Mouse (Mus musculus): ENCODE measurements around the gene Scd2.
A peak's percentile ranks its signal among the peaks of the same experiment; 100 is the strongest.
"Not testable (repeated sequence)": the region's sequence is repeated elsewhere in the genome, so short reads cannot be mapped to it uniquely, and the experiment has no call there.

Gene Scd2

DNA sequence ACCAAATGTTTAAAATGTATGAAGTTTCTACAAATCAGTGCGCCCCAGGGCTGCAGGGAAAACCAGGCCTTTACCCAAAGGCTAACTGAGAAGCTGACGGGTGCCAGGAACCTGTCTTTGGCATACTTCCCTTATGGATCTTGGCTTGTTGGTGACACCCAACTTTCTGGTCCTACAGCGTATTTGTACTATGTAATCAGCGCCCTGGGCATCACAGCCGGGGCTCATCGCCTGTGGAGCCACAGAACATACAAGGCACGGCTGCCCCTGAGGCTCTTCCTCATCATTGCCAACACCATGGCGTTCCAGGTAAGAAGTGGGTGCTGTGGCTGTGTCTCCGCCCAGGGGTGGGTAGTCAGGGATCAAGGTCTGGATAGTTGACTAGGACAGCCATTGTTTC, 4.4 kb downstream of the Scd2 start:
- no peak for DNase-seq

DNA sequence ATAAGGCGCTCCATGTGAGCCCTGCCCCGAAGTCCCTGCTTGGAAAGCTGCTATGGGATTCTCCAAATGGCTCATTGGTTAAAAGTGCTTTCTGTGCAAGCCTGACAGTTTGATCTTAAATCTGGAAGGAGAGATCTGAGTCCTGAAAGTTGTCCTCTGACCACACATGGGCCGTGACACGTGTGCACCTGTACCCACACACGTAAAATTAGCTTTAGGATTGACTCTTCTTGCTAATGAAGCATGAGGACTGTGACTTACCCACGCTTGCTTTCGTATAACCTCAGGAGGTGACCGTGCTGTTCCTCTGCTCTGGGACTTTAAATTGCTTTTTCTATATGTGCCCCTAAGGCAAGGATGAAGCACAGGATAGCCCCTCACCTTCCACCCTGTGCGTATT, 5.6 kb downstream of the Scd2 start:
- DNase-seq = no peak

DNA sequence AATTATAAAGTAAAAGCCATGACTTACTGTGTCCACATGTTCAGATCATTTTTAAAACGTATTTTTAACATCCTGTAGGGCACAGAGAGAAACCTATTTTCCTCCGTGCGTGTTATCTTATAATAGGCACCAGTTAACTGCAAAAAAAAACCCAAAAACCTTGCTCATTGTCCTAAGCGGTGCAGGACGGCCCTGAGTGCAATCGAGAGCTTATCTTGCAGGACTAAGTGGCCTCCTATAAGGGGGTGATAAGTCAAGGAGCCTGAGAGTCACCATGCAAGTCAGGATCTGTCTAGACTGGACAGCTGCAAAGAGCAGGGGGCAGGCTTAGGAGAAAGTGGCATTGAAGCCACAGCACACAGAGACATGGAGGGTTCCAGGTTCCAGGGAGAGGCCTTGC, 6.4 kb downstream of the Scd2 start:
- DNase-seq = no peak

DNA sequence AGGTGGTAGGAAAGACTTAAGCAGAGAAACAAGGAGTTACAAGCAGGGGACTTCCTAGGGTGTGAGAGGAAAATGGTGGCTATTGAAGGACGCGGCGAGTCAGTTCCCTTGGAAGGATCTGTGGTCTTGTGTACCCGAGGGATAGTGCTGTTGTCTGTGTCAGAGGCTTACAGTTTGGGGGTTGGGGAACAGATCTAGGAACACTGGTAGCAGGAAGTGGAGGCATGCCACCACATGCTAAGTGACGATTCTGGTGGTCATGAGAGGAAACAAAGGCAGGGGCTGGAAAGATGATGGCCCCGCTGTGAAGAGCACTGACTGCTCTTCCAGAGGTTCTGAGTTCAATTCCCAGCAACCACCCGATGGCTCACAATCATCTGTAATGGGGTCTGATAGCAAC, 7.0 kb downstream of the Scd2 start:
- no peak for DNase-seq

DNA sequence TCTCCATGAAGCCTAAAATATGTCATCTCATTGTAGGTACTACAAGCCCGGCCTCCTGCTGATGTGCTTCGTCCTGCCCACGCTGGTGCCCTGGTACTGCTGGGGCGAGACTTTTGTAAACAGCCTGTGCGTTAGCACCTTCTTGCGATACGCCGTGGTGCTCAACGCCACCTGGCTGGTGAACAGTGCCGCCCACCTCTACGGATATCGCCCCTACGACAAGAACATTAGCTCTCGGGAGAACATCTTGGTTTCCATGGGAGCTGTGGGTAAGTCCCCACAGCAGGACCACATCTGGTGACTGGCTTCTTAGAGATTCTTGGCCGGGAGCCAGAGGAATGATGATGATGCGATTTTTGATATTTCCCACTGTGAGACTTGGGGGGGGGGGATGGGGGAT, 7.7 kb downstream of the Scd2 start:
- DNase-seq = no peak

DNA sequence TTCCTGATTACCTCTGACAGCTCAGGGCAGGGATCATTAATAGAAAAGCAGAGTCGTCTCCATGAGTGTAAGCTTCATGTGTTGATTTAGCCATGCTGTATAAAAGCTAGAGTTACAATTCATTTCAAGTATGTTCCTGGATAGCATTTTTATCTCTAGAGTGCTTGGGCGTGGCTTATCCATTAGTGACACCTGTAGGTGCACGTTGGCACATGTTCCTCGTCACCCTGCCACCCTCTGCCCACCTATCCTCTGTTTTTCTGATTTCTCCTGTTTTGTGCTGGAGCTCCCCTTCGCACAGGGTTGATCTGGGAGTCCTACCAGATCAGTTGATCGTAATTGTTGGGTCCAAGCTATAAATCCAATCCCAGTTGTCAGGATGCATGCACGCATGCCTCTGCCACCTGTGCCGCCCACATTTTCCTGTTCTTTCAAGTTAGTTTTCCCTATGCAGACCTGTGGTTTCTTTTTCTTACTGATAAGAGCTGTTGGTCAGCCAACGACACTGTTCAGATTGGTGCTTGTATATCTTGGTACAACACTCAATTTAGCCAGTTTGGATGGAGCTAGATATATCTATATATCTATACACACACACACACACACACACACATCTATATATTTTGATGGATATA, 8.3 kb downstream of the Scd2 start:
- no peak for DNase-seq

DNA sequence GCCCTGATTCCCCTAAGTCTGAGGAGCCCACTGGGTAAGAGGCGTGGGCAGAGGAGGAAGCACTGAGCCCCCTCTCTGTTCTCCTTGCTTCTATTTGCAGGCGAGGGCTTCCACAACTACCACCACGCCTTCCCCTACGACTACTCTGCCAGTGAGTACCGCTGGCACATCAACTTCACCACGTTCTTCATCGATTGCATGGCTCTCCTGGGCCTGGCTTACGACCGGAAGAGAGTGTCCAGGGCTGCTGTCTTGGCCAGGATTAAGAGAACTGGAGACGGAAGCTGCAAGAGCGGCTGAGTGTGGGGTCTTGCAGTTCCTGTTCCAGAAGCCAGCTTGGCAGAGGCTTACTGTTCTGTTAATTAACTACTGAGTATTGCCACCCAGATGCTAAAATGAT, 9.4 kb downstream of the Scd2 start:
- DNase-seq = no peak

DNA sequence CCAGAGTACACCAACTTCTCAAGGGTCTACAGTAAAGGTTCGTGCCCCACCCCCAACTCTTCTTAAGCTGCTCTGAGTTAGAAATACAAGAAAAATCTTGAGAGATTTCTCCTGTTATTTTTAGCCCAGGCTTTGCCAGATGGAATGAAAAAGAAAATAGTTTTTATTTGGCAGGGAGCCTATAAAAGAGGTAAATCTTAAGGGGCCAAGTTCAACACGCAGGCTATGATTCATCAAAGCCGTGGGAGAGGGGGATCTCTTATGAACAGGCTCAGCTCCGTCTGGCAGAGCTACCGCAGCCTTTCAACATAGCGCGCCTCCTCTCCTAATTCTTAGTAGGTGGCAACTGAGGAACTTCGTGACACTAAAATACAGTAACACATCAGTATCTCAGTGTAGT, 10.0 kb downstream of the Scd2 start:
- no peak for DNase-seq

DNA sequence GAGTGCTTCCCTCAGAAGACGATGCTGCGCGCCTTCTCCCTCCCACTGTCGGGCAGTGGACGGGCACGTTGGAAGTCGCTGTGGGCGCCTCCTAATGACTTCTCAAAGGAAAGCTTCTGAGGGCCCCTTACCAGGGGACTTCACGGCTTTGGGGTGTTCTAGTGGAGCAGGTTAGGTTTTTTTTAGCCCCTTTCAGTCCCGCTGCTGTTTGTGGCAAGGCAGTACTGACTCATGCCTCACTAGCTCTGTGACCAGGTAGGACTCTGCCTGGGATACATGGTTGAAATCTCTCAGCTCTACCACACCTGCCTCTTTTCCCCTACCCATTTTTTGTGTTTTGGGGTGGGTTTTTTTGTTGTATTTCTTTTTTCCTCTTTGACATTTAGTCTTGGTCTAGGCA, 10.9 kb downstream of the Scd2 start:
- DNase-seq = no peak

DNA sequence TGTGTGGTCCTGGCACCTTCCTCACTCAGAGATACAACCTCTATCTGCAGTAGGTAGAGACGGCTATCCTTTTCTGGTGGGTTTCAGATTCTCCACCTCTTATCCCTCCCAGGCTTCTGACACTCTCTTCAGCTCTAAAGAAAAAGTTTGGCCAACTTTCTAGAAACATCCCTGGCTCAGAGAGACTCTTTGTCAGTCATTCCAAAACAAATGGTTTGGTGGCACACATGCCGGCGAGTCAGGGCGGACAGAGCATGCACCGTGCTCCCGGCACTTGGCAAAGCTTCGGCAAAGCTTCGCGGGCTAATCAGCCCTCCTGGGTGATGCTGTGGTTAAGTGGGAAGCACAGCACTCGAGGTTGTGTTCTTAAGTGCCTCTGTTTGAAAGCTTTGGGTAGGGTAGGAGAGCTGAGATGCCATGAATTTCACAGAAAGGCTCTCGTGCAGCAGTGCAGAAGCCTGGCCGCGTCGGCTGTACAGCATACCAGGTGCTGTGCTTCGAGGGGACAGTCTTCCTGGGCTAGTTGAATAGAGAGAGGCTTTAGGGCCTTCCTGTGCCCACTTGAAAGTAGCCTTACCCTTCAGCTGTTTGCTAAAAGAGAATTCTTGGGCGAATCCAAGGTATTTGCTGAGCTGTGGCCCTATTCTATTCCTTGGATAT, 11.5 kb downstream of the Scd2 start:
- no peak for DNase-seq

DNA sequence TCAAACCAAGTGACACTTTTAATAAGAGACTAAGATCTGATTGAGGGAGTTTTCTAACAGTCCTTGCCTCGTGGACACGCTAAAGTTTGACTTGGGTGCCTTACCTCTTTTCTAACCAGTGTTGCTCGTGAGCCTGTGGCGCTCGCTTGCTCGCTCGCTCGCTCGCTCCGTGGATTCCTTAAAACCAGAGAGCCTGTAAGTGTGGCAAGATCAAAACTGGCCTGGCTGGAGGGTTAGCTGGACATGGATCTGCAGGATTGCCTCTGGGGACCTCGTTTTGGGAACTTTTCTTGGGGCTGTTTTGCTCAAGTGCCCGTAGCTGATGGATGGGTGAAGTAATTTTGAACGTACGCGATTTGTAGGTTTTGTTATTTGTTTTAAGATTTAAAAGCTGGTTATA, 12.2 kb downstream of the Scd2 start:
- no peak for DNase-seq

DNA sequence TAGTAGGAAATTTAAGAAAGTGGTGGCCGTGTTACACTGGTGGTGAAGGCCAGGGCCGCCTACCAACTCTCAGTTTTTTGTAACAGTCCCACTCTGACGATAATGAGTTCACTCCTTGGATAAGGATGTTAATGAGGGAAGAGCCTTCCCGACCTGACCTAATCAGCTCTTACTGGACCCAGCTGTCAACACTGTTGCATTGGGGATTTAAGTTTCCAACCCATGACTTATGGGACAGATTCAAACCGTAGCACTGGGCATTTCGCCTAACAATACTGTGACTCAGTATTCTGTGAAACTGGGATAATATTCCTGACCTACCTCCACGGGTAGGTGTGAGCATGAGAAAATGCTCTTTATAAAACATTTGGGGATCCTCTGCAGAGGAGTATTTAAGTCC, 12.7 kb downstream of the Scd2 start:
- DNase-seq = no peak

DNA sequence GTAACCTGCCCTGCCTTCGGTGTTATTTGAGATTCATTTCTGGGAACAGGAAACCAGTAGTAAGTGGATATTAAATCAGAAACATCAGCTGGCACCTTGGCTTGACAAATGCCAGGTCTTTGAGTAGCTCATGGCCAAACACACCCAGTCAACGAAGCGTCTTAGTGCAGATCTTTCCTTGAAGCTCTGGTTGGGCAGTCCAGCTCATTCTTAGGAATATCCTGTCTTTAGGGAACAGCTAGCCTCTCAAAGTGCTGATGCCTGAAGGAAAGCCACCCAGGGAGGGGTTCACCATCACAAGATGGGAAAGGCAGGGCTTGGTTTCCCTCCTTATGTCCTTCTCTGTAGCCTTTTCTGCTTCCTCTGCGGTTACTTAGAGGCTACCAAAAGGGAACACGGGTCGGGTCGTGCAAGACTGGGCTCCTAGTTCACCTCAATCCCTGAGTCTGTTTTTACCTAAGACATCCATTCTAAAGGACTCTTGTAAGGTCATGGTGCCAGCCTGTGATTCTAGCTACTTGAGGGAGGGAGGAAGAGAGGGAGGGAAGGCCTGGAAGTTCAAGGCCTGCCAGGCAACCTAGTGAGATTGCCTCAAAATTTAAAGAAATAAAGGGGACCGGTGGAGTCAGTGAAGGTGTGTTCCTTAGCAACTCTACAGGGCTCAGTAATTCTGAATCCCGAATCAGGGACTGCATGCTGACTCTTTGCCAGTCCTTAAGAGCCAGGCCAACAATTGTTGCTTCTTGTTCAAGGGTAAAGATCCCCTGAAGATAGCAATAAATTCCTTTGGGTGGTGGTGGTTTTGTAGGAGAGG, 13.8 kb downstream of the Scd2 start:
- DNase-seq = no peak

DNA sequence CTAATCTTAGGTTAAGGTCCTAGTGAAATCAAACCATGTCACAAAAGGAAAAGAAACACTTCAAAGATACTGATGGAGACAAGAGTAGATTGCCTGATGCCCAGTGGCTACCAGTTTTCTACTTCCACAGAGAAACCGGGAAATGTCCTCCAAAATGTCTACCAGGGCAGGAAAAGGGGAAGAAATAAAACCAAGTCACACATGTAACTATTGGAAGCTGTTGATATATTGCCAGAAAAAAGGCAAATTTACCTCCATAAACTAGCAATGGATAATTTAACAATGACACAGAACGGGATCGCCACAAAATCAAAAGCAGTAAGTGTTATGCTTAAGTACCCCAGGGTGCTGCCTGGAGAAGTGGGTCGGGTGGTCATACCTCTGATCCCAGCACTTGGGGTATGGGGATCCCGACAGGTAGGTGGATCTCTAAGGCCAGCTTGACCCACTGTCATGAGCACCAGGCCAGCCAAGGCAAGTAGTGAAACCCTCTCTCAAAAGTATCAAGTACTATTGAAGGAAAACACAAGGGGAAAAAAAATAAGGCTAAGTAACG, 14.5 kb downstream of the Scd2 start:
- DNase-seq = no peak

DNA sequence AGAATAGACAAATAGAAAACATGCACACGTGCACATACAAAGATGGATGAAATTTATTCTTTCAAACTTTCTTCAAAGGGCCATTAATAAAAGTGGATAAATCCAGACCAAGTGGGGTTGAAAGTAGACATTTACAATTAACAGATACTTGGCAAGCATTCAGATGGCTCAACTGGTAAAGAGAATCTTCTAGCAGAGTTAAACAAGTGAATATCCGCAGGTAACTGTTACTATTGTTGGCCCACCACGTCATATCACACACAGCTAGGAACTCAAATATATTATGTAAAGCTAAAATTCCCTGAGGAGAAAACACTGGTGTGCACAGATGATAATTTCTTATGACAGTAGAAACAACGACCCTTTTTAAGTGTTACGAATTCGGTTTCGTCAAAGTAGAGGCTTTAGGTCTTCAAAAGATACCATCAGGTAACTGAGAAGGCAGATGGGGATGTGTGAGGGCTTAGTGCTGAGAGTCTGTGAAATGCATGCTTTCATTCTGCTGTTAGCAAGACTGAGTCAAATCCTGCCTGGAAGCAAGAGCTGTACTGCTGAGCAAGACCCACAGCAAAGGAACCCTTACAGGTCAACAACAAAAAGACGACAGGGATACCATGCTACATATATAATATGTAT, 15.3 kb downstream of the Scd2 start:
- no peak for DNase-seq

DNA sequence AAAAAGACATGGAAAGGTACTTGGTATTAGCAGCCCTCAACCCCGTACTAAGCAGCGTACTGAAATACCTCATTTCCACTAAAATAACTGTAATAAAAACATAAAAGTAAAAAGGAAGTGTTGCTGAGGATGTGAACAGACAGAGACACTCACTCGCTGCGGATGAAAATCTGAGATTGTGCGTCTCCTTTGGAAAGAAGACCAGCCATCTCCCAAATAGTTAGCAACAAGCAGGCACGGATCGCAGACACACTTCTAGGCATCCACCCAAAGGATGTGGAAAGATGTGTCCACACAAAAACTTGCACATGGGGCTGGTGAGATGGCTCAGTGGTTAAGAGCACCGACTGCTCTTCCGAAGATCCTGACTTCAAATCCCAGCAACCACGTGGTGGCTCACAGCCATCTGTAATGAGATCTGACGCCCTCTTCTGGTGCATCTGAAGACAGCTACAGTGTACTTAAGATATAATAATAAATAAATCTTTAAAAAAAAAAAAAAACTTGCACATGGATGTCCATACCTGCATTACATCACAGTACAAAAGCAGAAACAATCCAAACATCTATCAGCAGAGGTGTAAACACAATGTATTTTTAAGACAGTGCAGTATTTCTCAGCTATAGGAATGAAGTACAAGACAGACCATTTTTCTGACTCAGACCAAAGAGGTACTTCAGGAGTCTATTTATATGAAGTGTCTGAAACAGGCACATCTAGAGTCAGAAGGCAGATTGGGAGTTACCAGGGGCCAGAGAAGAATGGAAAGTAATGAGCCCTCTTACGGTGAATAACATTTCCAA, 16.1 kb downstream of the Scd2 start:
- no peak for DNase-seq

DNA sequence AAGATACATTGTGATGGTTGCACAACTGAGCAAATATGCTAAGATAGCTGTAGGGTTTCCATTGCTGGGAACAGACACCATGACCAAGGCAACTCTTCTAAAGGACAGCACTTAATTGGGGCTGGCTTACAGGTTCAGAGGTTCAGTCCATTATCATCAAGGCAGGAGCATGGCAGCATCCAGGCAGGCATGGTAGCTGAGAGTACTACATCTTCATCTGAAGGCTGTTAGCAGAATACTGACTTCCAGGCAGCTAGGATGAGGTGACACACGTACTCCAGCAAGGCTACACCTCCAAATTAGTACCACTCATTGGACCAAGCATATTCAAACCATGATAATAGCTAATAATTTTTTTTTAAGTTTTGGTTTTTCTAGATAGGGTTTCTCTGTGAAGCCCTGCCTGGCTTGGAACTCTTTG, 16.7 kb downstream of the Scd2 start:
- DNase-seq = not testable (repeated sequence)

DNA sequence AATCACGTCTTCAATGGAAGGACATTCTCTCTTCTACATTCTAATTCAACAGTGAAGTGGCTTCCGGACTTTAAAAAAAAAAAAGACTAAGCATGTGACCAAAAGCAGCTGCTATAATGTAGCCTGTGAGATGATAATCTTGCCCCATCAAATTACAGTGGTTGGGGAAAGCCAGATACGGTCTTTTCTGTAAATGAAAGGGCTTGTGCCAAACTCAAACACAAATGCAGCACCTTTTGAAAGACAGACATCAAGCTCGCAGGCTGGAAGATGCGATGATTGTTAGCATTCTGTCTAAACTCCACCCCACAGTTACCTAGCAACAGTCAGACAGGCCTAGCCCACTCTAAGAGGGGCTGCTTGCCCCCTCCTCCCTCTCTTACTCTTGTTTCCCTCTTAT, 17.3 kb downstream of the Scd2 start:
- no peak for DNase-seq

DNA sequence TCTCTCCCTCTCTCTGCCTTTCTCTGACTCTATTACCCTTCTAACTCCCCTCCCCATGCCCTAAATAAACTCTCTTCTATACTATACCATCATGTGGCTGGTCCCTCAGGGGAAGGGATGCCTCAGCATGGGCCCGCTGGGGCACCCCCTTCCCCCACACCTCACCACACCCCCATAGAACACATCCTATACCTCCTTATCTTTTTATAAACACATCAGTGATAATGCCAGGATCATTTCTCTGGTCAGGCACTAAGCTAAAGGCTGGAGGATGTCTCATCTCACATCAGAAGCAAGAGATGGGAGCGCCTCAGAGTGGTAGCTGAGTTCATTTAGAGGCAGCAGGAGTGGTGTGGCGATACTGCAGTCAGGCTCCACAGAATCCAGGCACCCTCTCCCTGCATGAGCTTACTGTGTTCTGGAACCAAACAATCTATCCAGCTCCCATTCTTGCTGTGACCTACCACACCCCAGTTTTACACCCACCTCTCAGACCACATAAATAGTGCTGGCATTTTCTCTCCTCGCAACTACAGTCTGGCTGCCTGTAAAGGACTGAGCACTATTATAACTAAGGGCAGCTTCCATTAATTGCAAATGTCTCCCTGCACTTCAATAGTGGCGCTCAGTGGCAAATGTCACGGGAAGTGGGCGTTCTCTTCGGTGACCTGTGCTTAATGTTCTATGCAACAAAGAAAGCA, 18.0 kb downstream of the Scd2 start:
- no peak for DNase-seq

DNA sequence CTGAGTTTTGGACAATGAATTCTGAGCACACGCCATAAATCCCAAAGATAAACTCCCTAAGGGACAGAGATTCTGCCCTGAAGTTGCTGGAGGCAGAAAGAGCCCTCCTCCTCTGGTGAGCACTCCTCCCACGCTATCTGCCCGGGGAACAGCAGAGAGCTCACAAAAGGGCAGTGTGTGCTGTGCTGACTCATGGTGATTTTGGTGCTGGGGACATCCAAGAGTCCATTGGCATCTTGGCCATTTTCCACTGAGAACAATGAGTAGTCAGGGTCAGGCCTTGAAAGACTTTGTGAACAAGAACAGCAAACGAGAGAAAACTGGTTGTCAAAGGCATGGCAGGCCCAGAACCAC, 18.5 kb downstream of the Scd2 start:
- DNase-seq = no peak

DNA sequence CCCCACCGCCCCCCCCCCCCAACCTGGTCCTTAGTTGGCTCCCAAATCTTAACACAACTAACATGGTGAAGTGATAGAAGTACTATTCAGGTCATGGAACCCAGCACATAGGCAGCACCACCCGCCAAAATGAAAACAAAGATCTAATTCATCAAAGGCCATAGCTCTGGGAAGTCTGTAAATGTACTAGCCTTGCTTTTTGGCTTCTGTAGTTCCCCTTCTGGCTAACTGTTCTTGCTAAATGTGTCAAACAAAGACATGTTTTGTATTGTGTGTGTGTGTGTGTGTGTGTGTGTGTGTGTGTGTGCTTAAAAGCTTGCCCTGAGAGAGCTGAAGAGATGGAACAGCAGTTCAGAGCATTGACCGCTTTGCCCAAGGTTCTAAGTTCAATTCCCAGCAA, 19.6 kb downstream of the Scd2 start:
- DNase-seq = no peak

DNA sequence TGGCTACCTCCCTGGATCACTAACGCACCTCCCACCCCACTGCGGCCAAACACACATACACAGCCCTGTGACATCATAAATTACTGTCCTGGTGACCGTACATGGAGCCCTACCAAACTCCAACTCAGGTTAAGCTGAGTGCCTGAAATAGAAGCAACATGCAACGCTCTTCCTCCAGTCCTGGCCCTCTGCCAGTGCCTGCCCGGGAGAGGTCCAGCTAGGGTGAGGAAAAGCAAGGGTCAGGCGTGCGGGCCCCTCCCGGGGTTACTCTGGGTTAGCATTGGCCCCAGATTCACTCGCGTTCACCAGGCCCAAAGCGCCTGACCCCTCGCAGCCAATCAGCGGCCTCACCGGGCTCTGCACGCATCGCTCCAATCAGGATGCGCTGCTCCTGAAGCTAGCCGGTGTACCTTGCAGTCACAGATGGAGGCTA, 20.9 kb downstream of the Scd2 start:
- peak; percentile 47 to 63 for DNase-seq
